Mouse (Mus musculus) heart, postnatal 36 days (tissue): ENCODE measurements around the gene Nppa. TPM values are rescaled to one million over a fixed set of nuclear protein-coding genes. Genes with fewer than 3 reads are reported as not detected.
"Not testable (repeated sequence)": the region's sequence is repeated elsewhere in the genome, so short reads cannot be mapped to it uniquely, and the experiment has no call there.

Experiments
- DNase-seq, 2 experiments: peaks; one replicate each; pipeline ENCODE4 v3.0.0; 2021 to 2022
- intact Hi-C: fragments of 180-260 bp; cut with DNase I; formaldehyde crosslinking; loops from one replicate; pipeline ENCODE4 v1.15.1; 2025
- total RNA-seq, 2 experiments: library from RNA; stranded (reverse); gene quantifications; 2 replicates each; pipeline ENCODE4 v1.2.3; 2021

Nppa gene
- total RNA-seq, 2 experiments from 2014 or later, result 1,742 to 1,804 TPM

DNA sequence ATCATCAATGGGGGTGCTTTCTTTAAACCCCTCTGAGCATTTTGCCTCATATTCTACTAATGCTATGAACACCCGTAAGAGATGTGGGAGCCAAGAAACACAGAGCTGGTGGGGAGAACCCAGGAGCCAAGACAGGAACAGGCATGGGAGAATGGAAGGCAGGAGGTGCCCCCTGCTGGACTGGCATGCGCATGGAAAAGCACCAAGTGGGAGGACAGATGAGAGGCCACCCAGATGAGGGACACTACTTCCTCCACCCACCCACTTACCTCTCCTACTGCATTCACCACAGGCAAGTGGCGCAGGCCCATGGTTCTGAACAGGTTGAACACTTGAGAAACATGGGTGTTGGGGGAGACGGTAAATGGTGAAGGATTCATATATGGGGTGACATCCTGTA lies 7.9 kb downstream of the Nppa start:
- DNase-seq, result peak; percentile 53 to 66
- intact Hi-C loops, result loop anchor here (2.0 kb wide), 1 partner anchor 90 kb away; no protein-coding TSS in a partner anchor

DNA sequence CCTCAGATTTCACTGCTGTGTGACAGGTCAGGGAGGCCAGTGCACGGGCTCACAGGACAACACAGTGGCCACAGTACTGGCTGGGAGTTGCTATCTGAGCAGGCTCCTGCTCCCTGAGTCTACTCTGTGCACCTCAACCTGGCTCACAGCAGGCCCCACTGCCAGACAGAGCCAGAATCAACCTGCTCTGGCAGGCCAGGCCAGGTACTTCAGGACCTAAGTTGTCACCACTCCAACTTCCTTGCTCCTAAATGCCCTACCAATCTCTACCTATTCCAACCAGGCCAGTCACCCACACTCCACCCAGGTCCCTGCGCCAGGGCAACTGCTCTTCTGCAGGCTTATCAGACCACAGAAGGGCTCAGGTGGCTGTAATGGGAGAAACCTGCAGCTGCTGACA lies 9.1 kb downstream of the Nppa start:
- DNase-seq, result no peak
- intact Hi-C loops, result loop anchor here (2.0 kb wide), 1 partner anchor 91 kb away; no protein-coding TSS in a partner anchor

DNA sequence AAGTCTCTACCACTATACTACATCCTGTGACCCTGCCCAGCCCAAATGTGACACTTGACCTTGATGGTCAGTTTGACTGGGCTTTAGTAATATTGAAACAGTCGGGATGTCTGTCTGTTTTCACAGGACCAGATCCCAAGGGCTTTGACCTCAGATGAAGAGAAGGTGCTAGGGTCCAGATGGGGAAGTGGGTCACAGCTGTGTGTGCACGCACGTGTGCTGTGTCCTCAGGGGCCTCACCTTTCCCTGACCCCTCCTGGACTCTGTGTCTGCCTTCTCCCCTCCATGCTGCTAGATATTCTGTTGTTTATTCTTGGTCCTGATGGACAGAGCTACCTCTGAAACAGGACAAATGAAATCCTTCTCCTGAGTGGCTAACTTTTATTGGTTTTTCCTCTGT lies 10.8 kb downstream of the Nppa start:
- intact Hi-C loops, result no loop called here

DNA sequence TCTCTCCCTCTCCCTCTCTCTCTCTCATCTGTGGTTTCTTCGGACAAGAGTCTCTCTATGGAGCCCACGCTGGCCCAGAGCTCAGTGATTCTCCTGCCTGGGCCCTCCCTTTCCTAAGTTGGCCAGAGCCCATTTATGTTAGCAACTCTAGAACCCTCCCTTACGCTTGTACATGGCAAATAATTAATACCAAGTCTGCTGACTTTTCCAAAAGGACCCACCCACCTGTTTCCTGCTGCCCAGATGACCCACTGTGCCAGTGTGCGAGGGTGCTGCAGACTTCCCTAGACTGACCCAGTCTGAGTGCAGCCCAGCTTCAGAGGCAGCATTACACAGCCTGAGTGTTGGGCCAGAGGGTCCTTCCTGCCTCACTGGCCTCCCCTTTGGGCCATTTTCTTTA lies 11.7 kb downstream of the Nppa start:
- no peak for DNase-seq
- intact Hi-C loops, result no loop called here

More for the DNA sequence above, 10.8 kb downstream of the Nppa start:
- DNase-seq, result no peak

DNA sequence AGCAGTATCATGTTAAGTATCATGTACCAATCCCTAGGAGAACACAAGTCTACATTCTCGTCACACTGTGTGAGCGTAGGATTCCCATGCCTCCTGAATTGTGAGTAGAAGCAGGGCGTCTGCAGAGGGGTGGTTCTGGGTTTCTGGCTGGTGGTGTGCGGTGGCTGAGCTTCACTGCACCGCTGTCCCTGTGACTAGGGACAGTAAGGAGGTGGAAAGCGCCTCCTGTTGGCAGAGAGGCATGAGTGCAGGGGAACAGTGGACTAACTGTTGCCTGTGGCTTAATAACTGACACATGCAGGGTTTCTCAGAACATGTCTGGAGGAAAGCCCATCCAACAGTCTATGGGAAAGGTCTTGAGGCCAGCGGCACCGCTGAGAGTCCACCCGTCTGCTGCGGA lies 14.9 kb downstream of the Nppa start:
- no peak for DNase-seq
- intact Hi-C loops, result no loop called here

DNA sequence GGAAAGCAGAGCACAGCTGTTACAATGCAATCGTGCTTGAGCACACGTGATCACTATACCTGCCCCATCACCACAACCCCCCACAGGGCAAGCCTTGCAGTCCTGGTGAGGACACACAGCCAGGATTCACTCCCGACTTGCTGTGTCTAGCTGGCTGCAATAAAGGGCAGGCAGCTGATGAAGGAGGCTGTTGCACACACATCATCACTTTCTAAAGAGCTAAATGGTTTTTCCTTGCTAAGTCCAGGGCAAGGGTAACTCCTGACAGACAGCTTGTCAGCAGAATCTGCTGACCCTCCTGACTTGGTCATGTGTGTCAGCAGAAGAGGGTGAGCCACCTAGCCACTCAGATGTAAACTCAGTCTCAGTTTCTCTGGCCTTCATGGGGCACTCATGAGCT lies 16.5 kb downstream of the Nppa start:
- DNase-seq, result no peak
- intact Hi-C loops, result no loop called here

DNA sequence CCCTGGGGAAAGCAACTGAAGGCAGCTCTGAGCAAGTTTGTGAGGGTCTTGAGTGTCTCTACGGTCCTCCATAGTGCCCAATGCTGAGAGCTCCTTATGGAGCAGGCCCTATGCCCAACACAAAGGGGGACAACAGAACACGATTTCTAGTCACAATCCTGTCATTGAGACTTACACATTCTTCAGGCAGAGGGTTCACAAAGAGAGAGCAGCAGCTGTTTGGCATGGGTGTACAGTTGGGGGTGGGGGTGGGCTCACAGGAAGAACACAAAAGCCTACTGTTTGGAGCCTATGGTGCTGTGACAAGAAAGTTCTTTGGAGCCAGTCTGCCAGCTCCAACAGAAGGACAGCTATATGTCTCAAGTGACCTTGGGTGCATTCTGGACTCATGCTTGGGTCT lies 17.9 kb downstream of the Nppa start:
- no peak for DNase-seq
- intact Hi-C loops, result no loop called here

DNA sequence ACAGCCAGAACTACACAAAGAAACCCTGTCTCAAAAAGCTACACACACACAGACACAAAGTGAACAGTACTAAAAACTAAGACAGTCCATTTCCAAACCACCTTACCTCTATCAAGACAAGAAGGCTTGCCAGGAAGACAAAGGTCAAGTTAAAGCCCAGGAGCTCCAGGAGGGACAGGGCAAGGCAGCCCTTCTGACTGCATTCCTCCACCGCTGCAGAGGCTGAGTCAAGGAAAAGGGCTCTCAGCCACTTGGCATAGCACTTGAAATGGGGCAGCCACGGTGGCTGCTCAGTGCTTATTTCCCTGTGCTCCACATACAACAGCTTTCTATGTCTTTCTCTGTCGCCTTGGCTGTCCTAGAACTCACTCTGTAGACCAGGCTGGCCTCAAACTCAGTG lies 23.5 kb downstream of the Nppa start:
- intact Hi-C loops, result no loop called here
- DNase-seq, result no peak

DNA sequence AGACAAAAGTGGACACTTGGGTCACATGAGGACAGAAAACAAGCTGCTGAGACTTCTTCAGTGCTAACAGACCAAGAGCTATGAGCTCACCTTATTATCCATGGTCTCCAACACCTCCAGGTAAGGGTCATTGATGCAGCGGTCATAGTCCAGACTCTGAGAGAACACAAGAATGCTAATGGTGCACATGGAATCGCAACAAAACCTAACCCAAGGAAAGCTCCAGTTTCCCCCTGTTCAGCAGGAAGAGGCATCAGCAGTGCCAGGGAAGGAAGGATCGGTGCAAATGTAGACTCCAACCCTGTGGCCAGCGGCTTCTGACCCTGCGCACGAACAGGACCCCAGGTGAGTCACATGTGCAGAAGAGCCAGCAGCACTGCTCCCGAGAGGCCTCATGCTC lies 28.8 kb downstream of the Nppa start:
- DNase-seq, result no peak
- intact Hi-C loops, result no loop called here

DNA sequence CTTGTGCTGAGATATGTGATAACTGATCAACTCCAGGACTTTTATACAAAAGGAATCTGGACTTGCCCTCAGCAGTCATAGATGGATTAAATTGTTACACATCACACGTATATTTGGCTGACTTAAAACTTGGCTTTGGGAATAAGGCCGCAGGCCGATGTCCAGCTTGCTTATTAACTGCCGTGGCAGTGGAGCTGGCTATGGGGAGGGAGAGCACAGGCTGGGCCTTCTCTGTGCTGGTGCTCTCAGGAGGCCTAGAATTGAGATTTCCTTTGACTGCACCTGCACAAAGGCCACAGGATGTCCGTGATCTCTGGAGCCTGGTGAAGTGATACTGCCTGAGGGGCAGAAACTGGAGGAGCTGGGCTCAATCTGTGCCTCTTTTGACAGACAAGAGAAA lies 30.0 kb downstream of the Nppa start:
- intact Hi-C loops, result no loop called here

DNA sequence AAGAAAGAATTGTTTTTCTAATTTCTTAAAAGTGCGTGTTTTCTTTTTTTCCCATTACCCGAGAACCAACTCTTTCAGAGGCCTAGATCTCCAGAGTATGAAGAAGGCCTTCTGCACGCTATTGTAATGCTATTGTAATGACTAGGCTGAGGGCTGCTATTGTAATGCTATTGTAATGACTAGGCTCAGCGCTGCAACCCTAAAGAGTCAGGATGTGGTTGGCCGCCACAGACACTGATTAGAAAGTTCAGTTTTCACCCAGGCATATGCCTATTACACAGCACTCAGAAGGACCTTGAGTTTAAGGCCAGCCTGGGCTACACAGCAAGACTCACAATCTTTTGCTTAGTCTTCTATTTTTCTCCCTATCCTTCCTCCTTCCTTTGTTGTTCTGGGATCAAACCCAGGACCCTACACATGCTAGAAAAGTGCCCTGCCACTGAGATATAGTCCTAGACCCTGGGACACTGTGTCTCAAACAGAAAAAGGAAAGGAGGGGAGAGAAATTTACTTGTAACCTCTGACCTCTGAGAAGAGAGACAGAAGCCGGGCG lies 33.4 kb downstream of the Nppa start:
- no peak for DNase-seq

More for the DNA sequence above, 30.0 kb downstream of the Nppa start:
- no peak for DNase-seq

DNA sequence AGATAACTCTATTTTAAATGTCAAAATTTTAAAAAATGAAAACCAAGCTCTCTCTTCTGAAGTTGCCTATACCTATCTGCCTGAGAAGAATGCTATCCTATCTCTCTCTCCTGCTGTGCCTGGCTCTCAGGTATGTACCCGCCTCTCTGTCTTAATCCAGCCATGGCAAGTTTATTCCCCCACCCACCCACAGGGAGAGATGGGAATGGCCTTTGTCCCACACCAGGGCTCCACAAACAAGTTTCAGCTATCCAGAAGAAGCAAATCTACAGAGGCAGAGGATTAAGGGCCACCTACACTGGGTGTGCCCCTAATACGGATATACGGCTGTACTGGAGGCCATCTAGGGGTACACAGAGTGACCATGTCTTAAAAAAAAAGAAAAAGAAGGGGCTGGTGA lies 34.9 kb downstream of the Nppa start:
- no peak for DNase-seq
- intact Hi-C loops, result no loop called here

More for the DNA sequence above, 33.4 kb downstream of the Nppa start:
- intact Hi-C loops, result no loop called here

DNA sequence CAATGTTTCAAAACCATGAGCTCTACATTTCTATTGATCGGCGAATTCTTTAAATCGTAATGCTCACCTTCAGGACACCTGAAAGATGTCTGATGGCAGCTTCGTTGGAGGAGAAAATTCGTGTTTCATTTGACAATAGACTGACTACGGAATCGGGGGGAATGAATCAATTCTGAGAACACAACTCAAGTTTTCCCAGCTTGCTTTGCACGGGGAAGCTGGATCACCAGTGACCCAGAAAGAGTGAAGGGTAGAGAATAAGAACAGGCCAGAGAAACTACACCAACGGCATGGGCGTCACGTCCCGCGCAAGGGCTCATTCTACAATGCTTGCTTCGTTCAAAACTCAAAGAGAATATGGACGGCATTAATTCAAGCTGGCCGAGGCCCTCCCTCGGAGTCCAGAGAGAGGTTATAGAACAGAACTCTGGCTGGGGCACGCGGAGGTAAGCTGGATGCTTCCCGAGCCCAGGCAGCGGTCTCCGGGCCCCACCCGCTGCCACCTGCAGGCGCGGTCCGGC lies 37.6 kb downstream of the Nppa start:
- no peak for DNase-seq
- intact Hi-C loops, result no loop called here

DNA sequence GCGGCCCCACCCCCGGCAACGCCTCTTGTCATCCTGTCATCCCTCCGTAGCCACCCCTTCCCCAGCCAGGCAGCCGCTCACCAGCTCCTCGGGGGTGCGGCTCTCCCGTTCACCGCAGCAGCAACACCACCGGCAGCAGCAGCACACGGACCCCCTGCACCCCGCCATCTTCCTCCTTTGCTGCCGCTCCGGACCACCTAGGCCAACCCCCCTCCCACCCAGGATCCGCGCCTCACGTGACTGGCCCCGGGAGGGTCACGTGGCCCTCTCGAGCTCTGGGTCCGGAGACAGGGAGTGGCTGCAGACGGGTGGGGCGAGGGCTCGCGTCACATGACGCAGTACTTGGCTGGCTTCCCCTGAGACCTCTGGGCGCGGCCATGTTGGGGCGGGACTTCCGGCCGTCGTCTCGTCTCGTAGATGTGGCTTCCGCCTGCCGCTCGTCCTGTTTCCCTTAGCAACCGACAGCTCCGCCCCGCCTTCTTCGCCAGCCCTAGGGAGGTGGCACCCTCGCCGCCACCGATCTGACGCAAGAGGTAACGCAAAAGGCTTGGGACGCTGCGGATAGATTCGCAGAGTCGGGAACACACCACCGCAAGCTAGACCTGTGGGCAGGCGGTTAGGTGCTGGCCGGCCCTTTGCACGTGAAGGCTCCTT lies 38.2 kb downstream of the Nppa start, which contains the start of the genes Clcn6 and Mthfr:
Gene Clcn6 (minus strand): TSS at position 222 of the 654 bp plus-strand sequence.
Gene Mthfr (plus strand): TSS at position 478 of the 654 bp plus-strand sequence.
- intact Hi-C loops, result no loop called here
- DNase-seq, result peak; percentile 100

DNA sequence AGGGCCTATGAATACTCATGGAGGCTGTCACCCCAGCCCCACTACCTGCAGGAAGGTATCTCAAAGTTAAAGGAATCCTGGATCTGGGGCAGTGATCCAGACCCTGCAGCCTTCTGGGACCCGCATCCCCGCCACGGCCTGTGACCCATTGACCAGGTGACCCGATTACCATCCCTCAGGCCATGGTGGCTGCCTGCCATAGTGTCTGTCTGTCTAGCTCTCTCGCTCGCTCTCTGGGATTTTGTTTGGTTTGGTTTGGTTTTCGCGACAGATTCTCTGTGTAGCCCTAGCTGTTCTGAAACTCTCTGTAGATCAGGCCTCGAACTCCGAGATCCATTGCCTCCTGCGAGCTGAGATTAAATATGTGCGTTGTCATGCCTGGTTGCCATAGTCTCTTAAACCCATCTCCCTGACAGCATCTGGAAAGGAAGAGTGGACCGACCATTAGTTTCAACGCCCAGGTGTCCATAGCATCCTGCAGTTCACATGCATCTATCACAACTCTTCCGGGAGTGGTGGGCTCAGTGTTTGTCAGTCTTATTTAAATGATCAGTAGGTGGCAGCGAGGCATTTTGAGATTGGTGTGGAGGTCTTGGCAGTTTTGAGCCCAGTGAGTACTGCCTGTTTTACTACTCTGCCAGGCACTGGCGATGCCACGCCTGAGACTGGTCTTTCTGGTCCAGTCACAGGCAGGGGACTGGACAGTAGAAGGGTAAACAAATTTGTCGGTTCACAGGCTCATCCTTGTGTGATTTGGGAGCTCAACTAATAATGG lies 38.9 kb downstream of the Nppa start:
- intact Hi-C loops, result loop anchor here (2.0 to 5.0 kb wide), 2 partner anchors 41 to 103 kb away; no protein-coding TSS in a partner anchor
- DNase-seq, result no peak

DNA sequence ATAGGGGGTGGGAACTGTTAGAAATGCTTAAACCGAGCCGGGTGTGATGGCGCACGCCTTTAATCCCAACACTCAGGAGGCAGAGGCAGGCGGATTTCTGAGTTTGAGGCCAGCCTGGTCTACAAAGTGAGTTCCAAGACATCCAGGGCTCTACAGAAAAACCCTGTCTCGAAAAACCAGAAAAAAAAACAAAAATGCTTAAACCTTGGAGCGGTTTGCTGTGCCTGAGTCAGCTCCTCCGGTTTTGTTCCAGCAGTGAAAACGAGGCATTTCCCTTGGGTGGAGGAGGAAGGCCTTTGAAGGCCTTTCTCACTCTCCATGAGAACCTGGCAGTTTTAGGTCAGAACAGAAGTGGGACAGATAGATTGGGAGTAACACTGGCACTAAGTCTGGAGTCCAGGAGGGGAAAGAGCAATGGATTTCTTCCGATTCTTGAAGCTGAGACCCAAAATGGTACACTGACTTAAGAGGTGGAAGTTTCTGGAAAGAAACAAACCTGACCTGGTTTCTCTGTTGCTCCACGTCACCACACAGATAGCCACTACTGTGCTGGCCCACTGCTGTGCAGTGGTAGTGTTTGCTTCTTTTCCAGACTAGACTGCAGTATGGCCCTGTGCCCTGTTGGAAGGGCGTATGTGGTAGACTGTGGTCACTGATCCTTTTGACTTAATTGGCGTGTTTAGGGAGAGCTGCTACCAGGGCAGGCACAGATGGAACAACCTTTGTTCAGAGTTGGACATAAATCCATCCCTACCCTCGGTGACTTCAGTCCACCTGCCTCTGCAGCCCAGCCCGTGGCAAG lies 39.7 kb downstream of the Nppa start:
- intact Hi-C loops, result loop anchor here (2.0 to 5.0 kb wide), 2 partner anchors 41 to 102 kb away; no protein-coding TSS in a partner anchor
- peak in 1 of 2 experiments; percentile 42 for DNase-seq

DNA sequence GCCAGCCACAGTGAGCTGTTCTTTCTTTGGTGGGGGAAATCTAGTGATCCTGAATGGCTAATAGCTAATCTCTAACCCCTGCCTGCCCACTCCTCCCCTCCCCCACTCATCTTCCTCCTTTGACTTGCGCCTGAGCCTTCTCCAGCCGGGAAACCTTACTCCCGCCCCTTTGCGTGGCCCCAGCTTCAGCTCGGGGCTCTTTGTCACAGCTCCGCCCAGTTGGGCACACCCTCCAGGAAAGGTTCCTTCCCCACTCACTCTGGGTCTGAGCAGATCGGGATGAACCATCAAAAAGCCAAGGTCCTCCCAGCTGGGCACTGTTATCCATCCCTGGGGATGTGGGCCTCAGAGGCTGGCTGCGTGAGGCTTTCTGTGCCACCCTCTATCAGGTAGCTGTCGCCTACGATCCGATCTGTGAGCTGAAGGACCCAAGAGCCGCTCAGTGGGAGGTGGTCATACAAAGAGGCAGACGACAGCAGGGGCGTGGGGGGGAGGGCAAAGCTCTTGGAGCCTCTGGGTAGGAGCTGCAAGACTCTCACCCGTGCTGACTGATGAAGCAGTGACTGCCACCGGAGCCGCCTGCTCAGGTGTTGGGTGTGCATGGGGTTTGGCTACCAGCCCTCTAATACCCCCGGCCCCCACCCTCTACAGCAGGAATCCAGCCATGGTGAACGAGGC lies 40.5 kb downstream of the Nppa start:
- DNase-seq, result peak; percentile 73
- intact Hi-C loops, result loop anchor here (2.0 to 5.0 kb wide), 2 partner anchors 40 to 101 kb away; no protein-coding TSS in a partner anchor

DNA sequence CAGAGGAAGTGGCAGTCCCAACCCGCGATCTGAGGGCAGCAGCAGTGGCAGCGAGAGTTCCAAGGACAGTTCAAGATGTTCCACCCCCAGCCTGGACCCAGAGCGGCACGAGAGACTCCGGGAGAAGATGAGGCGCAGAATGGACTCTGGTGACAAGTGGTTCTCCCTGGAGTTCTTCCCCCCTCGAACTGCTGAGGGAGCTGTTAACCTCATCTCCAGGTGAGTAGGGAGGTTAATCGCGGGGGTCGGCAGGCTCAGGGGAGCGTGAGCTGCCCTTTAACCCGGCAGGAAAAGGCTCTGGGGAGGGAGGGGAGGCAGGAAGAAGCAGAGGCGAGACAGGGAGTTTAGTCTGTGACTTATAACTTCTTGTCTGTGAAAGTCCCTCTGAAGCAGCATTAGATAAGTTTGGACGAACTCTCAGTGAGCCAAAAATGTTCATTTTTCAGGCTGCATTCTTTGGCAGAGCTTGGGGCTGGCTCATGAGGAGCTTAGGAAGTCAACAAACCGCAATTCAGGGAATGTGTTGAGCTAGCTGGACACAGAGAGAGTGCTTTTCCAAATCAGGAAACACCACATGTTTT lies 41.2 kb downstream of the Nppa start:
- DNase-seq, result peak; percentile 42 to 68
- intact Hi-C loops, result loop anchor here (2.0 to 5.0 kb wide), 2 partner anchors 39 to 101 kb away; no protein-coding TSS in a partner anchor

DNA sequence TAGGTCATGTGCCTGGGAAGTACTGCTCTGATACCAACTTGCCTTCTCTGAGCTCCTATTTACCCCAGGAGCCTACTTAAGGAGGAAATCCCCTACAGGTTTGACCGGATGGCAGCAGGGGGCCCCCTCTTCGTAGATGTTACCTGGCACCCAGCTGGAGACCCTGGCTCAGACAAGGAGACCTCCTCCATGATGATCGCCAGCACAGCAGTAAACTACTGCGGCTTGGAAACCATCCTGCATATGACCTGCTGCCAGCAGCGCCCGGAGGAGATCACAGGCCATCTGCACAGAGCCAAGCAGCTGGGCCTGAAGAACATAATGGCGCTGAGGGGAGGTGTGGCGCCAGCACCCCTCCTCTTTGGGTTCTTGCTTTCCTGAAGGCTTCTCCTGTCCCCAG lies 42.8 kb downstream of the Nppa start:
- intact Hi-C loops, result loop anchor here (5.0 kb wide), 1 partner anchor 99 kb away; no protein-coding TSS in a partner anchor
- DNase-seq, result not testable (repeated sequence)
